Mouse (Mus musculus) olfactory bulb, adult 2 months (tissue): ENCODE results near the gene Spata17.

Source experiments
- CTCF ChIP-seq: fragments of 200-500 bp; IDR thresholded peaks from 2 replicates; pipeline ENCODE4 v1.5.1; 2012; ENCODE audit warnings: low read depth, mild to moderate bottlenecking, low read length, moderate library complexity; ENCODE audit not compliant: insufficient read depth
- POLR2A ChIP-seq: fragments of 200-500 bp; IDR thresholded peaks from 2 replicates; pipeline ENCODE4 v1.6.1; 2012; ENCODE audit warnings: mild to moderate bottlenecking, low read depth, low read length, moderate library complexity; ENCODE audit not compliant: insufficient read depth

GRCm38 (mm10) chr1:187052532-187052931 is 162.7 kb downstream of the Spata17 start:
- TF ChIP-seq CTCF = no peak
- no peak for TF ChIP-seq POLR2A
